Mouse (Mus musculus): ENCODE results near the gene 4930404N11Rik. TPM values are rescaled to one million over a fixed set of nuclear protein-coding genes. Genes with fewer than 3 reads are reported as not detected.

4930404N11Rik gene
- total and polyA plus RNA-seq, 3 experiments, result 1.2 to 12.4 (median 3.6) TPM

DNA sequence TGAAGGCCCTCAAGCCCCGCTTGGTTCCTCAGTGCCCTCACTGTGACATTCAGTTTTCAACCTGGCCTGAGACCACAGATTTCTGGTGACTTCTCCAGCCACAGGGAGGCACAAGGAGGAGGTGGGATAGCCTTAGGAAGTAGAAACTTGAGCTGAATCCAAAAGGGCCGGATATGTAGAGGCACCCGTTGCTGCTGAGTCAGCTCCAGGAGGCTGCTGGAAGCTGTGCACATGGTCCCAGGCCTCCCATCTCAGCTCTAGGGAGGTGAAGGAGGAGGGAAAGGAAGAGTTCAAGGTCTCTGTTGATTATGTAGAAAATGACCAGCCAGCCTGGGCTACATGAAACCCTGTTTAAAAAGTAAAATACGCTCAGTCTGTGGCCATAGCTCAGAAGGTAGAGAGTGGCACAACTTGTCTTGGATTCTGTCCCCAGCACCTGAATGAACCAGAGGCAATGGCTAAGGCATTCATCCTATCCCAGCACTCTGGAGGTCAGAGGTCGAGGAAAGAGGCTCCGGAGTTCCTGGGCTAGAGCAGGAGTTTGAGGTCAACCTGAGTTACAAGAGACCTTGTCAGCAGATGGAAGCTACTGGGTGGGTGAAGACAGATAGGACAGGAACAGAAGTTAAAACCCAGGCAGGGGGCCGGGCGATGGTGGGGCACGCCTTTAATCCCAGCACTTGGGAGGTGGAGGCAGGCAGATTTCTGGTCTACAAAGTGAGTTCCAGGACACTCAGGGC lies 10.7 kb downstream of the 4930404N11Rik start:
- no peak for DNase-seq

DNA sequence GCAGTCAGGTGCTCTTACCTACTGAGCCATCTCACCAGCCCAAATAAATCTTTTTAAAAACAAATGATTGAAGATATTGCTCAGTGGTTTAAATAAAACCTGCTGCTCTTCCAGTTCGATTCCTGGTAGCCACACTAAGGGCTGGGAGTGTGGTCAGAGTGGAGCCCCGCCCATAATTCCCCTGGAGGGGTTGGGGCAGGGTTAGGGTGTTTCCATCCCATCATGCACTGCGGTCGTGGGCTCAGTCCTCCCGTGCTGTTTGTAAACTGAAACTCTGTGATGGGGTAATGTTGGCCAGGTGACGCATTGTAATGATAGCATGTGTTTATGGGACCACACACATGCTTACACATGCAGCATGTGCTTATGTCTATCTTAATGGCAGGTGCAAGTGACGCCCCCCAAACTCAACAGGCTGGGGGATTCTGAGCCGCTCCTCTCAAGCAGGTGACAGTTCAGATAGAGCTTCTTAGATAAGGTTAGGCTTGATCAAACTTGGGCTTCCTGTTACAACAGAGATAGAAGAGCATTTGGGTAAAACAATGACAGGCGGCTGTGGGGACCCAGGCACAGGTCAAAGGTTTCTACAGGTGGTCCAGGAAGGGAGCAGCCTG lies 13.8 kb downstream of the 4930404N11Rik start:
- DNase-seq, result no peak

DNA sequence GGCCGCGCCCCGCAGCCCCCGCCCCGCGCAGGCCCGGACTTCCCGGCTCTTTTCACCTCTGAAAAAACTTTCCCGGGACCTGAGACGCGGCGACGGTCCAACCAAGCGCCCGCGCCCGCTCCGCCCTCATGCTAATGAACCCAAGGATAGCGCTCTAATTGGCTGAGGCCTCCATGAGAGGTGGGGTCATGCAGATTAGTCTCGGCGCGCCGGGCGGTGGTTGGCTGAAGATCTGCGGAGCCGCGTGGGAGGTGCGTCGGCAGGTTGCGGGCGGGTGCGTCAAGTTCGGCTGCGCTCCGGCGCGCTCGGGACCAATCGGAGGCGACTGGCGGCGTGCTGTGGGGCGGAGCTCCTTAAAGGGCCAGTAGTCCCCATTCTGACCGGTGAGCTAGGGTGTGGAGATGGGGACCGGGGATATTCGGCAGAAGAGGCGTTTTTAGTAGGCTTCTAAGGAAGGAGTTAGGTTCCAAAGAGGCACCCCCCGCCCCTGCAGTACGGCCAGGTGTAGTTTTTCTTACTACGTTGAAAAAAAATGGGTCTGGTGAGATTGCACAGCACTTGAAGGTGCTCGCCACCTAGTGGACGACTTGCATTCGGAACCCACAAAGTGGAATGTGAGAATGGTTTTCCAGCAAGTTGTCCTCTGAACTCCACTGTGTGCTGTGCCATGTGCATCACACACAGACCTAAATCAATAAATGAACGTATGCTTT lies 15.1 kb downstream of the 4930404N11Rik start, which contains the start of gene Hmg20b:
Hmg20b (minus strand) TSS at position 130 of the 713 bp plus-strand sequence.
- DNase-seq, result peak; percentile 100

DNA sequence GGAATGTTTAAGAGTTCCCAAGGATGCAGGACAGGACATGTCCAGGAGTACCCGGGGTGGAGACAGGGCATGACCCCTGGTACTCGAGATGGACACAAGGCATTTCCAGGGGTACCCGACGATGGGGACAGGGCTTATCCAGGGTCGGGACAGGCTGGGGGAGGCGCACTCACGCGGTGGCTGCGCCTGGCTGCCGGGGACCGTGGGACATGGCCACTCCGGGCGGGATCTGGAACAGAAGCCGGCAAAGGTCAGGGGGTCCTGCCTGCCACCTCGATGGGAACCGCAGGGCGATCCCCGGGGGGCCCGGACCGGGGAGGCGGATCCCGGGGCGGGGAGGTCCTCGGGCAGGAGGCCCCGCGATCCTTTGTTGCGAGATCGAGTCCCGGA lies 15.7 kb downstream of the 4930404N11Rik start:
- DNase-seq, result no peak

DNA sequence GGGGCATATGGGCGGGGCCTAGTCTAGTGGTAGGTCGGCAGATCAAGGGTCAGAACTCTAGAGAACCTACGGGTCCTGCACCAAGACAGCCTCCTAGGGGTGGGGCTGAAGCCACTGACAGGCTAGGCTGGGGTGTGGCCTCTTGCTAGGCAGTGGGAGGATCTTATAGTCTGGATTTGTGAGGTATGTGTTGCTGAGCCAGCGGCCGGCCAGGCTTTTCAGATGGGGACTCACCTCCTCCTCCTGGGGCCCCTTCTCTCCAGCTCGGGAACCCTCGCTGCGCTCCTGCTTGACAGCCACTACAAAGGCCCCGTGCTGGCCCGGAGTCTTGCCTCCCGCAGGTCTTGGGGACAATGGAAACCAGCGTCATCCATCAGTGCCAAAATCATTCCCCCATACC lies 16.5 kb downstream of the 4930404N11Rik start:
- peak; percentile 62 for DNase-seq

DNA sequence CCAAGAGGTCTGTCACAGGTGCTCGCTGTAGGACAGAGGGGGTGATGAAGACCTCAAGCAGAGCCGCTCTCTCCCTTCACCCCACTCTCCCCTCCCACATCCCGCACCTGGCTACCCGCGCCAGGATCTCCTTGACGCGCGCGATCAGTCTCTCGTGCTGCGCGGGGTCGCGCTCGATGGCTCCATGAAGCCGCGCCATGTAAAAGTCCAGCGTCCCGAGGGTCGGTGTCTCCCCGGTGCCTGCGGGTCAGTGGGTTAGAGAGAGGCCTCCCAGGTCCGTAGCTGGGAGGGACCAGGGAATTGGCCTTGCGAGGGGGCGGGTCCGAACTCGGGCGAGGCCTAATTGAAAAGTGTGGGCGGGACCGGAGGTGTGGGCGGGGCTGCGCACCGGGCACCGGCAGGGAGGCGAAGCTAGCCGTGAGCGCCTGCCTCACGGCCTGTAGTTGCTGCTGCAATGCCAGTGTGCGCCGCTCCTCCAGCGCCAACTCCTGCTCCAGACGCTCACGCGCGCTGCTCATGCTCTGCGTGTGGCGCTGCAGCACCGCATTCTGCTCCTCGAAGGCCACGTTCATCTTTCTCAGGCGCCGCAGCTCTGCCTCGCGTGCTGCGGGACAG lies 19.1 kb downstream of the 4930404N11Rik start:
- peak; percentile 92 for DNase-seq

DNA sequence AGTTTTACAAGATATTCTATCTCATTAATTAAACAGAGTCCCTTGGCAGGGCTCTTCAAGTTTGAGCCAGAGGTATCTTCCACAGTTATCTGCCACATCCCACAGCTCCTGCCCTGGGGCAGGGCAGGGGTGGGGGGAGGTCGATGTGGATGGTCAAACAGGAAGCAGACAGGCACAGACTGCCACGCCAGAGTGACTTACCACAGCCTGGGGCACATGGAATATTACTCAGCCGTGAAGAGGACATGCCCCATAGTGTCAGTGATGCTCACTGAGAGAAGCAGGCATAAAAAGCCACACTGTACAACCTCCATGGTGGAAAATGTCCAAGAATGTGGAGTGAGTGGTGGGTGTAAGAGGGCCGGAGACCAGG lies 20.5 kb downstream of the 4930404N11Rik start:
- DNase-seq, result no peak

DNA sequence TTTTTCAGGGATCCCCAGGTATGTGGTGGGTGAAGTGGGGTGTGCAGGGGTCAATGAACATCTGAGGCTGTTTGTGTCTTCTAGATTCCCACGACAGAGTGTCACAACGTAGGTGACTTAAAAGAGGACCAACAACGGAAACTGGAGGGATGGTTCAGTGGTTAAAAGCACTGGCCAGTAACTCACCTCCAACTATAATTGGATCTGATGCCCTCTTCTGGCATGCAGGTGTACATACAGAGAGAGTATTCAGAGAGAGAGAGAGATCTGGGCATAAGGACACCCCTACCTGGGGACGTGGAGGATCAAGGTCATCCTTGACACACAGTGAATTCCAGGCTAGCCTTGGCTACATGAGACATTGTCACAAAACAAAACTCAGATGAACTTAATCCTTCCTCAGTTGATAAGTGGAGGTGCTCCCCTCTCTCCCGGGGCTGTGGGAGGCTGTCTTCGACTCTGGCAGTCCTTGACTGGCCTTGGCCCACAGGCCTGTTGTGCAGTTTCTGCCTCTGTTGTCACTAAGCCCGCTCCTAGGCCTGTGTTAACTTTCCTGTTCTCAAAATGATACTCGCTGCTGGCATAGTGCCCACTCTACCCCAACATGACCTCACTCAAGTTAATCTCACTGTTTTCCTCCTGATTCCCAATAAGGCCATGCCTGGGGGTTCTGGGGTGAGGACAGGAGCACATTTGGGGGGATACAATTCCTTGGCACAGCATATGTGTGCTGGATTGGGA lies 21.0 kb downstream of the 4930404N11Rik start:
- peak; percentile 52 for DNase-seq

DNA sequence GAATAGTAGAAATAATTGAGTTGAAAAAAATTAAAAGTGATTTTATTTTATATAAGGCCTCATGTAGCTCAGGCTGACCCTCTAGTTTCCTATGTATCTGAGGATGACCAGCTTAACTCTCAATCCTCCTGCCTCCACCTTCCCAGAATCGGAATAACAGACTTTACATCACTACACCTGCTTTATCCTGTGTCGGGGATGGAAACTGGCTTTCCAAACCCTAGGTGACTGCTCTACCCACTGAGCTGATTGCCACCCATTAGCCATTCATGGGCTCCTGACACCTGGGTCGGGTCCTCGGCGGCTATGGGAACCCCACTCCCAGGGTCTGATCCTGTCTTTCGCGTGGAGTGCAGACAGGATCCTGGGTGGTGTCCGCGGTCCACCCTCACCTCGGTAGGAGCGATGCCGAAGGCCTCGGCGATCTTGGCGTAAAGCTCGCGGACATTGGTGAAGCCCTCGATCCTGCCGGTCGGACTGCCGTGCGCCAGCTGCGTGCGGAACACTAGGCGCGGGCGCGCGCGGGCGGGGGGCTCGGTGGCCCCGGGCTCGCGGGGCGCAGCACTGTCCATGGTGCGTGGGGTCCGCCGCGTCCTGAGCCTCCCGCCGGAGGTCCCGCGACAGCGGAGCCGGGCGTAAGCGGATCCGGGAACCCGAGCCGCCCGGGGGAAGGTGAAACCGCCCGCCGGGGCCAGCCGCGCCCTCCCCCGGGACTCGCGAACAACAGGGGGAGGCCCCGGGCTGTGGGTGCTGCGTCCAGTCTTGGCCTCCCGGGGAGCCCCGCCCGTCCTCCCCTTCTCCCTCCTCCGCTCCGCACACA lies 22.7 kb downstream of the 4930404N11Rik start, which contains the start of gene Gipc3:
Gipc3 (minus strand) TSS at position 581 of the 820 bp plus-strand sequence.
- peak; percentile 56 for DNase-seq

DNA sequence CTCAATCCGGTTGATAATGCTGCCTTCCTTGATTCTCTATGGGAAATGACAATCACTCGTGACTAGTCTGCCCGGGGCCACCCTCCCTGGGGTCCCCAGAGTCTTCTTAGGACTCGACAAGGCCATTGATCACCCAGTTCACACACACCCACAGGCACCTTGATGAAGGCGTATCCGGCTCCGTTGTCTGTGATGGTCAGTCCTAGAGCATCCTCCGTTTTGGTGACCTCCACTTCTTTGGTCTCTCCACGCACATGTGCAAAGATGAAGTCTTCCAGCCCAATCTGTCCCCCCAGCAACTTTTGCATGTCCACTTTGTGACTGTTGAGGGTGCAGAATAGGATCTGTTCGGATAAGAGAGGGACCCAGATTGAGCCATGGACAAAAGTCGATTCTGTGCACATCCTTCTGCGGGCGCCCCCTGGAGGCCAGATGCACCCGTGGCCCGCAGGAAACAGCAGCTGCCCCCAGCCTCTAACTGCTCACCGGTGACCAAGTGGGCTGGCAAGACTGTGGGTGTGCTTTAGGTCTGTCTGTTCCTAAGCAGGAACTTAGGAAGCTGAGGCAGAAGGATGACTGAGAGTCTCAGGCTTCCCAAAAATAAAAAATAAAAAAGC lies 24.2 kb downstream of the 4930404N11Rik start:
- peak; percentile 78 for DNase-seq

DNA sequence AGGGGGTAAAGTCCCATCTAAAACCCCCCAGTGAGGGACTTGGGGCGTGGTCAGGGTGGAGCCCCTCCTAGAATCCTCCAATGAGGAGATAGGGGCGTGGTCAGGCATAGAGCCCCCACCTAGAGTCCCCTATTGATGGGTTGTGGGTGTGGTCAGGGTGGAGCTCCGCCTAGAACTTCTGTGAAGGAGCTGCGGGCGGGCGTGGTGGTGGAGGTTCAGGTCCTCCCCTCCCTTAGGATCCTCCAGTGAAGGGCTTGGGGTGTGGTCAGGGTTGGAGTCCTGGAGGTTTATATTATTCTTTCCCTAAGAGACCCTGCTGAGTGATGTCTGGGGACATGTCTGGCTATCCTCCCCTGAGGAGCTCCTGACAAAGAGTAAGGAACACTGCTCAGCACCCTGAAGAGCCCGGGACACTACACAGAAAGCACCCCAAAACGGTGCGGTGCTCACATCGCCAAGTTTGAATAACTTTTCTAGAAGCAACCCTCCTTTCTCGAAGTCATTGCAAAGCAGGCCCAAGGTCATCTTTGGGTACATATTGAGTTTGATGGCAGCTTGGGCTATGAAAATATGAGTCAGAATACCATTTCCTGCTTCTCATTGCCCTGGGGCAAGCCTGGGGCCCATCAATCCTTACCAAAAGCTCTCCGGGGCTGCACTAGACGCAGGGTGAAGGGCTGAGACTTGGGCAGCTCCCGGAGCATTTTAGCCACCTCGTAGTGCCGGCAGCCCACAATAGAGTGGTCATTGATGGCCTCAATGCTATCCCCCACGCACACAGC lies 24.9 kb downstream of the 4930404N11Rik start:
- no peak for DNase-seq

DNA sequence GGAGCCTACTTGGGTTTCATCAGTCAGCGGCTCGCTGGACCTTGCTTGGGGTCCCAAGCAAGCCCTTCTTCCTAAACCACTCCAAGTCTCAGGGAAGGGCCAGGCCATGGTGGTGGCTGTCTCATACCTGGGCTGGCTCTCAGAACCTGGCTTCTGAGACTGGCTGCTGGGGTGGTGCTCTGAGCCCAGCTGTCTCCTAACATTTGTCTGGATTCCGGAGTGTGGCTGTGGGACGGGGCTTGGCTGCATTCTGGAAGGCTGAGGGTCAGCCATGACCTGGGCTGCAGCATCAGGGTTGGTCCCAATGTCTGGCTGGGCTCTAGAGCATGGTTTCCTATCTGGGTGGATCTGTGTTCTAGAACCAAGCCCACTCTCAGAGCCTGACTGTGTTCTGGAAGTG lies 29.1 kb downstream of the 4930404N11Rik start:
- no peak for DNase-seq

DNA sequence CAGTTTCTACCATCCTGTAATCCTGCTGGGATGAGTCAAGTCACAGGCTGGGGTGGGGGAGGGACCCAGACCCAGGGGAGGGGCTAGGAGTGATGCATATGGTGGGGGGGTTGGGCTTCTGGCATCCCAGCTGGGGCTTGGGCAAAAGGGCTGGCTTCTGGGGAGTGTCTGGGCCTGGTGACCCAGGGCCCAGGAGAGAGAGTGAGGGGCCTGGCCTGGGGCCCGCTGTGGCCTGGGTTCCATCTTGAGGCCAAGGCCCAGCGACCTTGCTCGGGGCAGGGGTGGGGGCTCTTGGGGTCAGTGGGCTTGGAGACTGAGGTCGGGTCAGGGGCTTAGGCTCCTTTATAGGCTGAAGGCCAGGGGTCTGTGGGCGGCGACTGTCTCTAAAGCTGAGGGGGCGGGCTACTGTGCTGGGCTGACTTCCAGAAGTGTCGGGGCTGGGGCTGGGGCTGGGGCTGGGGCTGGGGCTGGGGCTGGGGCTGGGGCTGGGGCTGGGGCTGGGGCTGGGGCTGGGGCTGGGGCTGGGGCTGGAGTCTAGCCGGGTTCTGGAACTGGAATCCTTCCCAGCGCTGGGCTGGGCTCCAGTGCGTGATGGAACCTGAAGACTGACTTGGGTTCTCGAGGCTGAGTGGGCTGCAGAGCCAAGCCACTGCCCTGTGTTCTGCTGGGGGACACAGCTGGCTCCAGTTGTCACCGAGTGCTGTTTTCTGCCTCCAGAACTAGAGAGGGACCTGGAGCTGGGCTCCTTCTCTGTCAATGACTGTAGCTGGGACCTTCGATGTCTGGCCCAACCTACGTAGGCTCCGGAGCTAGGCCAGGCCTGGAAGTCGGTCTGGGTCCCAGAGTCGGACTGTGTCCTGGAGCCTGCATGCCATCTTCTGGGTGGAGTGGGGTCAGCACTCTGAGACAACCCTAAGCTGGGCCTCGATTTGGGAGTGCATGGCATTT lies 29.9 kb downstream of the 4930404N11Rik start:
- no peak for DNase-seq

DNA sequence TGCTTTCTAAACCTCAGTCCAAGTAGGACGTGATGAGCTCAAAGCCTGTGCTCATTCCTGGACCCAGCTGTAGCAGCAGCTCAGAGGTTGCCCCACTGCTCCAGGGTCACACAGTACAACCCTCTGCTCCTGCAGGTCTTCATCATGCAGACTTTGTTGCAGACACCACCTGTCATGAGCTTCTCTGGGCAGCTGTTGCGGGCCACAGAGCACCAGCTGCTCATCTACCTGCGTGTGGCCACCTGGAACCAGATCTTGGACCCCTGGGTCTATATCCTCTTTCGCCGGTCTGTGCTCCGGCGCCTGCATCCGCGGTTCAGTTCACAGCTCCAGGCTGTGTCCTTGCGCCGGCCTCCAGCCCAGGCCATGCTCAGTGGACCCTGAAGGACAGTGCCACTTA lies 31.3 kb downstream of the 4930404N11Rik start:
- no peak for DNase-seq

DNA sequence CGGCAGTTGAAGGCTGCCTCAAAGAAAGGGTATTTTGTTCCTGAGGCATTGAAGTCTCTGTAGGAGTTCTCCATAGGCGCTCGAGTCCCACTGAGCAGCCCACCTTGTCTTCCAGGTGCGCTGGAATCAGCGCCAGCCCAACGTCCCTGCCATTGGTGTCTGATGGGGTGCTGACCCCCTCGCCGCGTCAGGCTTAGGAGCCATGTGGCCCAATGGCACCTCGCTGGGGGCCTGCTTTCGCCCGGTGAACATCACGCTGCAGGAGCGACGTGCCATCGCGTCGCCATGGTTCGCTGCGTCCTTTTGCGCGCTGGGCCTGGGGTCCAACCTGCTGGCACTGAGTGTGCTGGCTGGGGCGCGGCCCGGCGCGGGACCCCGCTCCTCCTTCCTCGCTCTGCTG lies 33.3 kb downstream of the 4930404N11Rik start:
- no peak for DNase-seq

DNA sequence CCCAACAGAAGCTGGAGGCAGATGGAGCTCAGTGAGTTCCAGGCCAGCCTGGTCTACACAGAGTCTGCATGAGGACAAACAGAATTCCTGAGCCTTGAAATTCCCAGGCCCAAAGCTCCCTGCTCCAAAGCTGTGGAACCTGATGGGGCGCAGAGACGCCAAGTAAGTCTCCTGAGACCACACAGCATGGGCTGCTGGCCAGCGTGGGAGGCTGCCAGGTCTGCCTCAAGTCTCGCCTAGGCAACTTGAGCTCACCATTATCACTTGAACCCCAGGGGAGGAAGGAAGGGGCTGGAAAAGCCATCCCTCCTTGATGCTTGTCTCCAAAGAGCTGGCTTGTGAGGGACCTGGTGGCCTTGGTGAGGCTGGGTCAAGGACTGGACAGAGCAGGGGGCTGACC lies 35.6 kb downstream of the 4930404N11Rik start:
- no peak for DNase-seq

DNA sequence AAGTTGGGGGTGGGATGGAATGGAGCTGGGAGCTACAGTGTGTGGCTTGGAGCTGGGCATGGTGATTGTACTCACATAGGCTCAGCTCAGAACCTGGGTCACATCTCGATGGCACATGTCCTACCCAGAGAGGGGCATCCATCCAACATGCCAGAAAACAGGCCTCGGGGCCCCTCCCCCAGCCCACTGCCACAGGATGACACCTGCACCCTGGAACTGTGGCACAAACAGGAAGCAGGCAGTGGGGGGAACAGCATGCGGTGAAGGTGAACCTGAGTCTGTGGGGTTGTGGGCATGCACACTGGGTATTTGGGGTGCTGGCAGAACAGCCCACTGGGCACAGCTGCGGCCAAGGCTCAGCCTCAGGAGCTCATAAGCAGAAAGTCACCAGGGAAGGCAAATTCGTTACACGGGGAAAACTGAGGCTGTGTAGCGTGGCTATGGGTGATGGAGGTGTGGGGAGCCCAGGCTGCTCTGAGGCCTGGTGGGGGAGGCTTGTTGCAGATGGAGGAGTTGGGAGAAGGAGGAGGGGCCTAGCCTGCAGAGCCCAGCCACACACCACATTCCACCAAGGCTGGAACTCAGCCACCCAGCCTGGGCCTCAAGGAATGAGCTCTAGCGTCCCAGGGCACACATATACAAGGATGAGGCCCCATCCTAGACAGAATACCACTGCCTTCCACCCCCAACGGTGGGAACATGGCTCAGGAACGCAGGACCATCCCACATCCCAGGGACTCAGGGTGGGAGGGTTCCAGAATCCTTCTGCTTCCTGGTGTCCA lies 36.2 kb downstream of the 4930404N11Rik start:
- no peak for DNase-seq

DNA sequence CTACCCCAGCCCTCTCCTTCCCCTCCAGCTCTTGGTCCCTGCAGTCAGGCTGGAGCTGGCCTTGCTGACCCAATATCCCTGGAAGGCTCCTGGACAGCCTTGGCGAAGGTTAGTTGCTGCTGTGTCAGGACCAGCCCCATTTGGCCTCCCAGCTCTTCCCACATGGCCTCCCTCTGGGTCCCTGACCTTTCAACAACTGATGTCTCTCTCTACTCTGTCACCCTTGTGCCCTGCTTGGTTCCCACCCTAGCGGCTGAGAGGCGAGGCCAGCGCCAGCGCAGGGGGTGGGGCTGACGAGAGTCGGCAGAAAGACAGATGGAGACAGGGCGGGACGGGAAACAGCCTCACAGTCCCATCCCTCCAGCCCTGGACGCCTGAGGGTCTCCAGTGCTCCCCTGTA lies 37.2 kb downstream of the 4930404N11Rik start, which contains the start of gene Tbxa2r:
Tbxa2r (plus strand) TSS at position 346 of the 400 bp plus-strand sequence.
- peak; percentile 96 for DNase-seq
